Mouse (Mus musculus) right cerebral cortex, postnatal 10 days (tissue): Measurements from ENCODE around the gene Tmem150b.

Source experiments
- DNase-seq, 2 experiments: peaks; one replicate each; pipeline ENCODE4 v3.0.0; 2021; ENCODE audit warnings: low spot score in 2 of 2

Gene Tmem150b

DNA sequence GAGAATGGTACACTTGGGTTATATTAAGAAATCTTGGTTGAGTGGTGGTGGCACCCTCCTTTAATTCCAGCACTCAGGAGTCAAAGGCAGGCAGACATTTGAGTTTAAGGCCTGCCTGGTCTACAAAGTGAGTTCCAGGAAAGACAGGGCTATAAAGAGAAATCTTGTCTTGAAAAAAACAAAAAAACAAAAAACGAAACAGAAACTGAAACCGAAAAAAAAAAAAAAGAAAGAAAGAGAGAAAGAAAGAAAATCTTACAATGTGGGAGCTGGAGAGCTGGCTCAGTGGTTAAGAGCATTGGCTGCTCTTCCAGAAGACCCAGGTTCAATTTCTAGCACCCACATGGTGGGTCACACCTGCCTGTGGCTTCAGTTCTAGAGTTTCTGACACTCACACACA lies 61.3 kb downstream of the Tmem150b start:
- DNase-seq = no peak

DNA sequence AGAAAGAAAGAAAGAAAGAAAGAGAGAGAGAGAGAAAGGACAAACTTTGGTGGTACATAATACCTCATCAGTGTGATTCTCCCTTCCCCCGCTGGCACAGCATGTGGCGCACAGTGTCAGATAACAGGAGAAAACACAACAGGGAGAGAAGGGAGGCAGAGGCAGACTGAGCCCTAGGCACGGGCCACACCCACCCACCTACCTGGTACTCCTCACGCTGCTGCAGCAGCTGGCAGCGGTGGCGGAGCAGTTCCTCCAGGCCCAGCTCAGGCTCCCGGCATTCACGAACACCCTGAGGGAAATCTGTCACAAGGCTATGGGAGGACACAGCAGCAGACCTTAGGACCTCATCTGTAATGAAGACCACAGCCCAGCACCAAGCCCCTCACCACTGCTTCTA lies 61.9 kb downstream of the Tmem150b start:
- no peak for DNase-seq

DNA sequence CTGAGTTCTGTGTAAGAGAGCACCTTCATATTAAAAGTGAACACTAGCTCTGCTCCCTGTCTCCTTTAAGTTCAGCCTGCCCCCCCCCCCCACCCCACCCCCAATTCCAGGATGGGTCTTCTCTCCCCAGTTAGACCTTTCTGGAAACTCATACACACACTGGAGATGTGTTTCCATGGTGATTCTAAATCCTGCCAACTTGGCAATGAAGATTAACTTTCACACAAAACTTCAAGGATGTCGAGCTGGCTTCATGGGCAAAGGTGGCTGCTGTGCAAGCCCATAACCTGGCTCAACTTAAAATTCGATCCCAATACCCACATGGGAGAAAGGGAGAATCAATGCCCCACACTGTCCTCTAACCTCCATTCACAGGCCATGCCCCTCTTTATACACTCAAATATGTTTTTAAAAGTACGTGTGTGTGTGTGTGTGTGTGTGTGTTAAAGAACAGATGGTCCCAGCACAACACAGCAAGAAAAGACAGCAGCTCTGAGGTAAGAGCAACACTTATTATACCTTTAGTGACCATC lies 65.1 kb downstream of the Tmem150b start:
- no peak for DNase-seq

DNA sequence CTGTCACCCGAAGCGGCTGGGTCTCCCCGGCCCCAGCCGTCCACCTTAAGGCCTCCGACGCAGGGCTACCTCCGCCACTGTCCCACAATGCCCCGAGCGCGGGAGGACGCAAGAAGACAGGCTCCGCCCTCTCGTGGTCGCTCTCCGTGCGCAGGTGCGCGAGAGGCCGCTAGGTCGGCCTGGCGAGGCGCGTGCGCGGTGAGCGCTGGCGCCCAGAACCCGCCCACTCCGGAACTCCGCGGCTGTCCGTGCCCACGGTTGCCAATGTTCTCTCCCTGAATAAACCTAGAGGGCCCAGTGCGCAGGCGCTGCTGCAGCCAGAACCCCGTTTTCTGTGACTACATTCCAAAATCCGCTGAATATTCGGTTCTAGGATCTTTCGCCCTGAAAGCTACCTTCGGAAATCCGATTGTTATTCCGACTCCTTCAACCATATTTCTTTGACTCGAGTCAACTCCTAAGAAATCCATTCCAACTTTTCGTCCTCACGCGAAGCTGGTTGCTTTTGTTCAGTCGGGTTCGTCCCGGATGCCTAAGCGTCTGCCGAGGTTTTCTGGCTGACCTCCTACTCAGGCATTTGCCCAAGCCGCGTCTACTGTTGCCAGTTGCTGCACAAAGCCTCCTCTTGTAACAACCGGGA lies 66.0 kb downstream of the Tmem150b start, which contains the start of gene Ppp6r1:
TSS of gene Ppp6r1 (minus strand) at position 108 of the 640 bp plus-strand sequence.
- DNase-seq = peak; percentile 98

DNA sequence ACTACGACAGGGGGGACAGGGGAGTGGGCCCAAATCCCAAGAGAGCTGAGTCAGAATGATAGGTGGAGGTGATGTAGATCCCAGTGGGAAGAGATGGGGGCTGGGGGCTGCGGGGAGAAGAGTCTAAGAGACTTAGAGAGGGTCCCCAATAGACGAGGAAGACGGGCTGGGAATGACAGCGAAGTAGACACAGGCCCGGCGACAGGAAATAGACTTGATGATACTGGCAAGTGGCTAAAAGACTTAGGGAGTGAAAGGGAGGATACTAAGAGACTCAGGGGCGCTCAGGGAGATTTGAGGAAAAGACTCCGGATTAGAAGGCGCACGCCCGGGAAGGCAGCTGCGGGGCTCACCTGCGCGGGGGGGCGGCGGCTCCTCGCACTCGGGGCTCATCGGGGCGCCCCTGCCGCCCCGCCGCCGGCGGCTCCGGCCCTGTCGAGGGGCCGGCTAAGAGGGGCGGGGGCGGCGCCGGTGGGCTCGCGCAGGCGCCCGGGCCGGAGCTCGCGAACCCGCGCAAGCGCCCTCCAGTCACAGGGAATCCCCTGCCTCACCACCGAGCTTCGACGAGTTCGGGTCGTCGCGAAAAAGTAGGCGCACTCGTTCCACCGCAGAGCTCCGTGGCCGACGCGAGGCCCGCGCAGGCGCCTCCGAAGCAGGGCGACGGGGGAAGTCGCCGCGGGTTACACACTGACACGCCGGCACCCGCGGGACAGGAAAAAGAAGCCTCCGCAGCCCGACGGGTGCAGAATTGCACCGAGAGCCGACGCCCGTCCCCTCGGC lies 66.7 kb downstream of the Tmem150b start:
- DNase-seq = peak; percentile 77 to 79

DNA sequence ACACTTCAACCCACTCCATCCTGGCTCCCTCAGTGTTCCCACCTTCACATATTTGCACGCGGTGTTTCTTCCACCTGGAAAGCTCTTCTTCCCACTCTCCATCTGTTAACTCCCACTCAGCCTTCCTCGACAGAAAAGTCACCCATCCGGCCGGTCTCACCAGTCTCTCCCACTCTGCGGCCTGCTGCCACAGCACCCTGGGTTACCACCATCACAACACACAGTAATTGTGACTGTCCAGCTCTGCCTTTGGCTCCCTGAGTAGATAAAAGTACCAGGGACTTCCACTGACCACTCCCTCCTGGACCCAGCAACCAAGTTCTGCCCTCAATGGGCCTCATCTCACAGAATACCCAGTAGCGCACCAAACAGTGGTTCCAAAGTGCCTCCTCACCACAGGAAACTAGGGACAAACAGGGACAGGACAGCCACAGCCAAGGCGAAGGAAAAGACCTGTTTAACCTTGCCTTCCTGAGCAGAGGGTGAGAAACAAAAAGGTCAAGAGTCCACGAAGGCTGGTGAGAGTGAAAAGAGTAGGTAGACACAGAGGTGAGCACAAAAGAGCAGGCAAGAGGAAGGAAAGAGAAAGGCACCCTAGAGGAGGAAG lies 67.4 kb downstream of the Tmem150b start:
- peak; percentile 33 to 57 for DNase-seq
